Mouse (Mus musculus): Measurements from ENCODE around the gene Grk3. TPM values are rescaled to one million over a fixed set of nuclear protein-coding genes. Genes with fewer than 3 reads are reported as not detected.

Gene Grk3
- 17.9 and 21.1 TPM in 2 replicates for polyA plus RNA-seq (2015; fragmentation: Nextera tagmentation; extraction: Ambion mirVana)

DNA sequence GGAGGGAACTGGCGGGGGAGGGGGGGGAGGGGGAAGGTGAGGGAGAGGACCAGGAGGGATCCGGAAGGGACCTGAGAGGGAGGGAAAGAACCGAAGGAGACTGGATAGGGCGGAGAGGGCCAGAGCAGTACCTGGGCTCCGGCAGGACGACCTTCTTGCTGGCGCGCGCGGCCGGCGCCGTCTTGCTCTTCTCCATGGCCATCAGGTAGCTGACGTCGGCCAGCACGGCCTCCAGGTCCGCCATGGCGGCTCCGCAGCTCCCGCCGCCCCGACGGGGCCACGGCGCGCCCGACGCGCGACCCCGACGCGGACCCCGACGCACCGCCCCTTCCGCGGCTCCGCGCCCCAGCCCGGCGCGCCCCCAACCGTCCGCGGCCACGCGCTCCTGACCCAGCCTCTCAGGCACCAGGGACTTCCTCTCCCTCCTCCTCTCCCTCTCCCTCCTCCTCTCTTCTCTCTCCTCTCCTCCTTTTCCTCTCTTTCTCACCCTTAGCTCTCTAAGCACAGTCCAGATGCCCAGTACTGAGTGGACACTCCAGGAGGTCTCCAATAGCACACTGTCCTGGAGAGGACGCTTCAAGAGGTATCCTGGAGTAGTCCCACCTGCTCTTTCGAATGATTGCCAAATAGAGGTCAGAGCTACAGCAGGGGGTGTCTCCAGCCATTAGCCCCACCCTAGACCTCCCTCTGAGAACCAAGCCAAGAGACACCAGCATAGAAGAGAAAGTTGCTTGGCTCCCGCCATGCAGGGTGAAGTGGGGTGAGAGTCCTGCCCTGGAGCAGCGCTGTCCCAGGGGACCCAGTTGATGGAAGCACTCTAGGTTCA, at the start of gene Grk3:
TSS of gene Grk3 (minus strand) at position 556 of the 826 bp plus-strand sequence.
- Histone ChIP-seq H3K36me3 (no peaks in the 10 kb centered on the region), H3K4me1 (peaks cover 36% of the 10 kb centered on the region), H3K4me2 (peak within 1 kb of the TSS; percentile 78), H3K27ac (peak within 1 kb of the TSS; percentile 7; the same call in 1 of the 2 replicates), H3K4me3 (peak within 1 kb of the TSS; percentile 67), H3K9me3 (no peaks in the 10 kb centered on the region), H3K27me3 (no peaks in the 10 kb centered on the region), H3K9ac (peak within 1 kb of the TSS; percentile 83)
- WGBS = 7% methylated on average over 29 of the region's 52 CpGs
- peak; percentile 64; the same call in 1 of the 2 replicates for ATAC-seq (ENCODE audit: insufficient number of reproducible peaks, insufficient read depth, low FRiP score, low TSS enrichment, low read depth)

DNA sequence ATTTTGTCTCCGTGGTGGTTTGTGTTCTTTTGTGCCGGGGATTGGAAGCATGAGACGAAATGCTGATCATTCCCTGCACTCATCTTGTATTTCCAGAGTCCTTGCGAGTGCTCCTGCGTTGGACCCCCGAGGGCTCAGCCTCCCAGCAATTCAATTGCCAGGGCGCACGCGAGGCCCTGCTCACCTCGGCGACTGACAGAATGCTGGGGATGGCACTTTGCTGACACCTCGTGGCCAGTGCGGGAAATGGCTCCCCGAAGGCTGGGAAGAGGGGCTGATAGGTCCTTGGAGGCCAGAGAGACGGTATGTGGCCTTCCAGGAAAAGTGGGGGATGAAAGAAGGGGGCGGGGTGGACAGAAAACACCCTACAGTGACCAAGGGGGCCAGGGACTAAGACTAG, 38.7 kb upstream of the Grk3 start:
- Histone ChIP-seq H3K4me2 (no peak overlapping the region), H3K36me3 (no peaks in the 10 kb centered on the region), H3K27me3 (peaks cover 12% of the 10 kb centered on the region), H3K4me1 (no peaks in the 10 kb centered on the region), H3K4me3 (no peak overlapping the region), H3K27ac (no peak overlapping the region), H3K9ac (no peak overlapping the region), H3K9me3 (no peaks in the 10 kb centered on the region)
- no peak for ATAC-seq (ENCODE audit: insufficient number of reproducible peaks, insufficient read depth, low FRiP score, low TSS enrichment, low read depth)
- WGBS = 3% methylated on average over 16 of the region's 16 CpGs

DNA sequence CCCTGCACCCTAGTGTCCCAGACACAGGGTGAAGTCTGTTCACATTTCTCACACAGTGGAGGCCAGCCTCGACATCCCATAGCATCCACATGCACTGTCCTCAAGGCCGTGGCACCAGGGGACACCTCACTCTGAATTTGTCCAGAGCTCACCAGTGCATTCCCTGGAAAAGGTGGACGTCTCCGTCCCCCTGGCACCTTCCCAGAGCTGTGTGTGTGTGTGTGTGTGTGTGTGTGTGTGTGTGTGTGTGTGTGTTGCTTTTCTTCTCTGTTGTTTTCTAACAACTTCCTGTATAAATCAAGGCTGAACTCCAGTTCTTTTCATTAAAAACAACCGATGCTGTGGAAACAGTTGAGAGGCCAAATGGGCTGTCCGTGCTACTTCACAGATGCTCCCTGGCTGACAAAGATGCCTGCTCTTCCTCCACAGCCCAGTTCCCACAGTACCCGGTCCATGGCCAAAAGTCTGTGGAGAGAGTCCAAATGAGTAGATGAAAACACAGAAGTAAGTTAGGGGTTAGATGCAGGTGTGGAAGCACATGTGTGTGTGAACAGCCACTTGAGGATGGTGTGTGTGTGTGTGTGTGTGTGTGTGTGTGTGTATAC, 35.1 kb upstream of the Grk3 start:
- peaks cover 4% of the 10 kb centered on the region for H3K27me3 ChIP-seq
- no peaks in the 10 kb centered on the region for H3K4me1 ChIP-seq
- no peak overlapping the region for H3K4me2 ChIP-seq
- H3K27ac ChIP-seq = no peak overlapping the region
- ATAC-seq (ENCODE audit: insufficient number of reproducible peaks, insufficient read depth, low FRiP score, low TSS enrichment, low read depth) = no peak
- H3K9me3 ChIP-seq = no peaks in the 10 kb centered on the region
- WGBS = 63% methylated on average over 7 of the region's 7 CpGs
- H3K9ac ChIP-seq = no peak overlapping the region
- no peak overlapping the region for H3K4me3 ChIP-seq
- H3K36me3 ChIP-seq = no peaks in the 10 kb centered on the region

DNA sequence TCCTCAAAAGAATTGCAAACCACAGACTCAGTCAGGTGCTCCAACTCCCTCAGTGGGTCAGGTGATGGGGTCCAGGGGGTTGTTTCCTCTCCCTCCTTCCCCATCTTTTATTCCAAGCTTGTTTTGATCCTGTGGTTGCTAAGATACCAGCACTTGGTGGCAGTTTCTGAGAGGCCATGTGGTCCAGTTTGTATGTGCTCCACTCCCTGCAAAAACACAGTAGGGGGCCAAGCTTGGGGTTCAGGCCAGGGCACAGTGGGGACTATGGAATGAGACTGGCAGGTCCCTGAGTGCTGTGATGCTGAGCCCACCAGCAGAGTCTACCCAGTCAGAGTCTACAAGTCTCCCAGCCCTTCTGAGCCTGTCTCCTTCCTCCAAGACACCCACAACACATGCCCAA, 34.3 kb upstream of the Grk3 start:
- H3K9me3 ChIP-seq = no peaks in the 10 kb centered on the region
- no peak overlapping the region for H3K27ac ChIP-seq
- H3K27me3 ChIP-seq = peaks cover 2% of the 10 kb centered on the region
- no peak for ATAC-seq (ENCODE audit: insufficient number of reproducible peaks, insufficient read depth, low FRiP score, low TSS enrichment, low read depth)
- peaks cover 4% of the 10 kb centered on the region; the same call in 1 of the 2 replicates for H3K4me1 ChIP-seq
- no peak overlapping the region for H3K4me2 ChIP-seq
- no peak overlapping the region for H3K9ac ChIP-seq
- no peak overlapping the region for H3K4me3 ChIP-seq
- no peaks in the 10 kb centered on the region for H3K36me3 ChIP-seq

DNA sequence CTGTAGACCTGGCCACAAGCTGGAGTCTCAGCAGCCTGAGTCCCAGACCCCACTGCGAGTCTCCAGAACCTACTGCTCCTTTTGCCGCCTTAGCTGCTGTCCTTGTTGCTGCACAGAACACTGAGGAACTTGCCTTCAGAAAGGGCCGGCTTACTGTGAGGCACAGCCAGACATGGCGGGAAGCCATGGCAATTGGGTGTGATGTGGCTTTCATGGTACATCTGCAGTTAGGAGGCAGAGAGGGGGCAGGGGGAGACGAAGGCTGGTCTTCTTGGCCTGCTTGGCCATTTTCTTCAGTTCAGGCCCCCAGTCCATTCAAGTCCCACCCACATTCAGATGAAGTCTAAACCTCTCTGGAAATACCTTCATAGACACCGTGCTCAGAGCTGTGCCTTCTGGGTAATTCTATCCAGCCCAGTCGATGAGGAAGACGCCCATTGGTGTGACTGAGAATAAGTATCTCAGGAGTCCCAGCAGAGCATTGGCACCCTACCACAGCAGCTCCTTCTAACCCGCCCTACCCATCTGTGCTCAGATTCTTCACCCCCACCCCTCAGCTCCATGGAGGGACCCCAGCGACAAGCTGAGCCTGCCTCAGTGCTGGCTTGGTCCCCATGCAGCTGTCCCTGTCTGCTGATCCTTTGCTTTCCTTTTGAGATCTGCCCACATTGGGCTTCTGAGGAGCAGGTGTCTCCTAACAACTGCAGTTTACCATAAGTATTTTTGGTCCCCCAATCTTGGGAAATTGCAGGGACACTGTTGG, 30.1 kb upstream of the Grk3 start:
- H3K27ac ChIP-seq = no peak overlapping the region
- 72% methylated on average over 10 of the region's 10 CpGs for WGBS
- H3K9me3 ChIP-seq = no peaks in the 10 kb centered on the region
- ATAC-seq (ENCODE audit: insufficient number of reproducible peaks, insufficient read depth, low FRiP score, low TSS enrichment, low read depth) = no peak
- no peak overlapping the region for H3K4me3 ChIP-seq
- H3K4me2 ChIP-seq = no peak overlapping the region
- H3K9ac ChIP-seq = no peak overlapping the region
- no peaks in the 10 kb centered on the region for H3K27me3 ChIP-seq
- H3K4me1 ChIP-seq = peaks cover 12% of the 10 kb centered on the region
- H3K36me3 ChIP-seq = no peaks in the 10 kb centered on the region

DNA sequence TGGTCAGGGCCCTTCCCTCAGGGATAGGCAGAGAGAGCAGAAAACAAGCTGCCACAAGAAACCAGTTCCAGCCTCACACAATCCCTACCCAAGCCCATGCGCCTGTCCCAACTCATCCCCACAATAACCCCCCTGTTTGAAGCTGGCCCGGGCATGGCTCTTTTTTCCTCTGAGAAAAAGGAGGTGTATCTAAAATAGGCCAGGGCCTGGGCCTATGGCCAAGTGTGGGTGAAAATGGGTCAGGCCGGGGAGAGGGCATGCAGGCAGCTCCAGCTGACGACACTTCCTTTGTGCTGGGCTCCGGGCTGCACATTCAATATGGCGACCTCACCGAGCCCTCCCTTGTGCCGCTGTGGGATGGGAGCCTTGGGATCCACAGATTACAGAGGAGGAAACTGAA, 27.9 kb upstream of the Grk3 start:
- H3K9ac ChIP-seq = no peak overlapping the region

DNA sequence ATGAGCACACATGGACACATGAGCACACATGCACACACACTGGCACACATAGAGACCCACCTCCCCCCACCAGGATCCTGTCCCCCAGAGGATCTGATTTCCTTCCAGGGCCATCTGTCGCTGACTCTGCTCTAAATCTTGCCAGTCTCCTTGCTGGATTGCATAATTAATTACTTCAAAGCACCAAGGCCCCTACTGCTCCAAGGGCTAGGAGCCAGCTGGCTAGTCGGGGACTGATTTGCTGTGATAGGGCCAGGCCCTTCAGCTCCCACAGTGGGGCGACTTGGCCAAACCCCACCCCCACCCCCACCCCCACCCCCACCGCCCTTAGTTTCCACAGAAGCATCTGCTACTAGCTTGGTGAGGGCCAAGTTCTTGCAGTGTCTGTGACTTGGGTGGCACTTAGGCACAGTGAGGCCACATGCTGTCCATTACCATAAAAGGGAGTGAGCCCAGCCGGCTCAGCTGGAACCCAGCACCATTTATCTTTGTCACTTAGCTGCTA, 26.0 kb upstream of the Grk3 start:
- no peak overlapping the region for H3K4me2 ChIP-seq
- 21% methylated on average over 5 of the region's 5 CpGs for WGBS
- ATAC-seq (ENCODE audit: insufficient number of reproducible peaks, insufficient read depth, low FRiP score, low TSS enrichment, low read depth) = peak; percentile 48; the same call in 1 of the 2 replicates
- no peaks in the 10 kb centered on the region for H3K36me3 ChIP-seq
- no peak overlapping the region for H3K27ac ChIP-seq
- H3K9ac ChIP-seq = no peak overlapping the region
- H3K4me3 ChIP-seq = no peak overlapping the region
- peaks cover 14% of the 10 kb centered on the region for H3K4me1 ChIP-seq
- H3K27me3 ChIP-seq = no peaks in the 10 kb centered on the region
- peaks cover 5% of the 10 kb centered on the region; the same call in 1 of the 2 replicates for H3K9me3 ChIP-seq

More for the DNA sequence above, 27.9 kb upstream of the Grk3 start:
- no peaks in the 10 kb centered on the region for H3K27me3 ChIP-seq
- 87% methylated on average over 8 of the region's 8 CpGs for WGBS
- peaks cover 5% of the 10 kb centered on the region; the same call in 1 of the 2 replicates for H3K9me3 ChIP-seq
- no peaks in the 10 kb centered on the region for H3K36me3 ChIP-seq
- no peak overlapping the region for H3K4me3 ChIP-seq
- H3K4me2 ChIP-seq = no peak overlapping the region
- H3K27ac ChIP-seq = no peak overlapping the region
- ATAC-seq (ENCODE audit: insufficient number of reproducible peaks, insufficient read depth, low FRiP score, low TSS enrichment, low read depth) = no peak
- H3K4me1 ChIP-seq = peaks cover 12% of the 10 kb centered on the region

DNA sequence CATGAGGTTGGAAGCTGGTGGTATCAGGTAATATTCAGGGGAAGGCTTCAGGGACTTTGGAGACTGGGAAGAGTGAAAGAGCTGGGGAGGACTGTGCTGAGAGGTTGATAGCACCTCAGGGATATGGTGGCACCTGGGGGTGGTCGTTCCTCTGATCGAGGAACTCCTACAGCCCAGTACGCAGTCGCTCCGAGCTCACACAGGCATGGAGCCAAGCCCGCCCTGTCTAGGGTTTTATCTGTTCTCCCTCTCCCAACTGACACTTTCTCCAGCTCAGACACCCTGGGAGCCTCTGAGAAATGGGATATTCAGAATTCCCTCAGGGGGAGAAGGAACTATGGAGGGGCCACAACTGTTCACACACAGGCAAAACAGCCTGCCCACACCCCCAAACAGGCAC, 25.2 kb upstream of the Grk3 start:
- Histone ChIP-seq H3K27me3 (no peaks in the 10 kb centered on the region), H3K4me3 (no peak overlapping the region), H3K4me2 (no peak overlapping the region), H3K36me3 (no peaks in the 10 kb centered on the region), H3K4me1 (peaks cover 22% of the 10 kb centered on the region), H3K9me3 (peaks cover 5% of the 10 kb centered on the region; the same call in 1 of the 2 replicates), H3K27ac (no peak overlapping the region), H3K9ac (no peak overlapping the region)
- WGBS = 76% methylated on average over 6 of the region's 6 CpGs
- ATAC-seq (ENCODE audit: insufficient number of reproducible peaks, insufficient read depth, low FRiP score, low TSS enrichment, low read depth) = no peak

DNA sequence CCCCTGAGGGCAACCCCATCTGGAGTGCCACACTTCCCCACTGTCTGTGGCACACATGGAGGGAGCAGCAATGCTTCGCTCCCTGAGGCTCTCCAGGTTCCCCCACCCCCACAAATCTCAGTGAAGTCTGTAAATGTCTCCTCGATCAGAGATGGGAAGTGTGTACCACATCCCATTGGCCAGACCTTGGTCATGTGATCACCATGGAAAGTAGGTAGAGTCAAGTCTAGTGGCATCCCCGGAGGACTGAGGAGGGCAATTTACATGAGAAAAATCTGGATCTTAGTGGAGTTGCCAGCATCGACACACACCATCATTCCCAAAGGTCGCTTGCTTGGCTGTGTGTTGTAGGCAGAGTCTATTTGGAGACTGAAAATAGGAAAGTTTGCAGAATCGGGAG, 23.0 kb upstream of the Grk3 start:
- H3K36me3 ChIP-seq = no peaks in the 10 kb centered on the region
- no peak for ATAC-seq (ENCODE audit: insufficient number of reproducible peaks, insufficient read depth, low FRiP score, low TSS enrichment, low read depth)

DNA sequence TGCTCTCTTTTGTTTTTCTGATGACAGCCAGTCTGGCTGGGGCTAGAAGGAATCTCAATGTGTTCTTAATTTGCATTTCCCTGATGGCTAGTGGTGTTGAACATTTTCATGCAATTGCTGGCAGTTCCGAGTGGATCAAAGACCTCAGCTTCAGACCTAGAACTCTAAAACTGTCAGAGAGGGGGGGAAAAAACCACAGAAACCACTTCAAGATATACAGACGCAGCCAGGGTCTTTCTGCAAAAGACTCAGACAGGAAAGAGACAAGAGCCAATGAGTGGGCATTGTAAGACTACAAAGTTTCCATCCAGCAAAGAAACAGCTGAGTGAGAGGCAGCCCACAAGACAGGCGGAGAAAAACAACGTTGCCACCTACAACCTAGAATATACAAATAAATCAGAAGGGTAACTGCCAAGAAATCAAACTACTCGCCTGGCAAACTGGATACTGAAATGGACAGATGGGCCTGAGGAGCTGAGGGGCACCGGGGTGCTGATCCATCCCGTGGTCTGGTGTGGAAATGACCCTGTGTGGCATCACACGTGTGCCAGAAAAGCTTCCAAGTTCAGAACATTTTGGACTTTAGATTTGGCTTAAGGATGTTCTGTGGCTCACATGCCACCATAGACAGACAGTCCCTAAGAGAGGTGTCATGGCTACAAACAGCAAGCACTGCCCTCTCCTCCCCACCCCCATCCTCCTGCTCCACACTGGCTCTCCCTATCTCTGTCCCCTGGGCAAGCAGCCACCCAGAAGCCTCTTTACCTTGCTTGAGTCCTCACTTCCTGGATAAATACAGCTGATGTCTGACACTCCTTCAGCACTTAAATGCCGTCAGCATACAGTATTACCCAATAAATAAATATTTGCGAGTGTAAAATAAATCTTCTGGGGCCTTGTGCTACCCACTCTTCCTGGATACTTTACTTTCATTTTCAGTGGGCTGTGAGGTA, 19.8 kb upstream of the Grk3 start:
- H3K36me3 ChIP-seq = no peaks in the 10 kb centered on the region
- H3K4me1 ChIP-seq = peaks cover 33% of the 10 kb centered on the region
- H3K27ac ChIP-seq = peak overlapping the region; percentile 64
- WGBS = 42% methylated on average over 10 of the region's 10 CpGs
- no peak overlapping the region for H3K9ac ChIP-seq
- H3K27me3 ChIP-seq = peaks cover 8% of the 10 kb centered on the region; the same call in 1 of the 2 replicates
- H3K9me3 ChIP-seq = peaks cover 5% of the 10 kb centered on the region; the same call in 1 of the 2 replicates
- H3K4me2 ChIP-seq = no peak overlapping the region
- no peak overlapping the region for H3K4me3 ChIP-seq
- no peak for ATAC-seq (ENCODE audit: insufficient number of reproducible peaks, insufficient read depth, low FRiP score, low TSS enrichment, low read depth)

More for the DNA sequence above, 23.0 kb upstream of the Grk3 start:
- Histone ChIP-seq H3K4me1 (peaks cover 37% of the 10 kb centered on the region), H3K9ac (no peak overlapping the region), H3K27me3 (no peaks in the 10 kb centered on the region), H3K4me2 (no peak overlapping the region), H3K4me3 (no peak overlapping the region), H3K9me3 (peaks cover 5% of the 10 kb centered on the region; the same call in 1 of the 2 replicates), H3K27ac (no peak overlapping the region)
- WGBS = 85% methylated on average over 6 of the region's 6 CpGs

Measured in embryonic facial prominence, embryonic 13.5 days (tissue).